Mouse (Mus musculus) Muller cell, postnatal 12 days (primary cell): ENCODE results near the gene Gm14139.
"Not testable (repeated sequence)": the region's sequence is repeated elsewhere in the genome, so short reads cannot be mapped to it uniquely, and the experiment has no call there.

ENCODE experiments used
- DNase-seq: peaks from one replicate; pipeline ENCODE4 v3.0.0-alpha.2; 2015; ENCODE audit errors: inconsistent ontology term

Gm14139 gene

DNA sequence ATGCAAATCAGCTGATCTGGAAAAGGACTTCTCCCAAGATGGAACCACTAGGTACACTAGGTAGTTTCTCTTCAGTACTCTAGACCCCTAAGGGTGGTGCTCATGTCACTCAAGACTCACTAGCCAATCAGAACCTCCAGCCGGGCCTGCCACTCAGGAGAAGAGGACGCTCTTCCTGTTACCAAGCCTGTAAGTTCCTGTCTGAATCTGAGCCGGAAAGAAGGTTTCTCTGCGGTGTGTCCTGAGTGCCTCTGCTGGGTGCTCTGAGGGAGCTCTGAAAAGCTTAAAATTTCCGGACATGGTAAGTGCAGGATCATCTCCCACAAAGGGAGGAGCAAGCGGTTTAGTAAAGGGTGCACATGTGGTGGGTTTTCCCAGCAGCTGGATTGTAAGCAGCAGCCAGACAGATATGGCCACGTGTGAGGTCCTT is at the start of gene Gm14139:
Gm14139 (plus strand) TSS at position 186 of the 430 bp plus-strand sequence.
- not testable (repeated sequence) for DNase-seq

DNA sequence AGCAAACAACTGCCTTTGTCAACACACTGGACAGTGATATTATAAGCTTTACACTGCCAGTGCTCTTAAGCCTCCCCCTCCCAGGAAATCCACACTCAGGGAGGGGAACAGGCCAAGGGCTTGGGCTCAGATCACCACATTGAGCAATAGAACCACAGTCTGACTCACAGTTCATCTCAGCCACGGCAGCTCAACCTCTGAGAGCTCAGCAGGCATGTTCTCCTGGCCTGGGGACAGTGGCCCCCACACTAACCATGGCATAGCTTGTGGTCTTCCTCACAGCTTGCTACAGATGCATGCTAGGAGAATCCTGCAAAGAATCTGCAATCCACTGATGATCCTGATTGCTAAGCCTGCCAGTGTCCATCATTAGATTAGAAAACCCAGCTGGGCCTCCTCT is 49.6 kb upstream of the Gm14139 start:
- peak; percentile 69 for DNase-seq

- no peak for DNase-seq
Observed at GRCm38 (mm10) chr2:150132773-150133172, 48.8 kb upstream of the Gm14139 start.

DNA sequence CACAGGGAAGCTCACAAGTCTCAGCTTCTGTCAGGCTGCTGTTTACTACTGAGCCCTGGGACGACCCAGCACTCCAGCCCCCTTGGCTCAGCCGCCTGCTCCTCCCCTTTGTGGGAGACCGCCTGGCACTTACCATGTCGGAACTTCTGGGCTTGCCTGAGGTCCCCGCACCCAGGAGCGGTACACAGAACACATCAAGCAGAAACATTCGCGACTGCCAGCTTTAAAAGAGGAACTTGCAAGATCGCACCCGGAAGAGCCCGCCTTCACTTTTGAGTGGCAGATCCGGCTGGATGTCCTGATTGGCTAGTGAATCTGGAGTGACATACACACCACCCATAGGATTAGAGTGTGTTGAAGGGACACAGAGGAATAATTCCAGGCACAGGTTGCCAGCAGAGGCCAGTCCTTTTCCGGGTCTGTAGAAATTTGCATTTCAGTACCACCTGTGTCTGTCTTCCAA is 45.1 kb upstream of the Gm14139 start, which contains the start of gene Zfp120:
Zfp120 (minus strand) TSS at position 274 of the 463 bp plus-strand sequence.
- peak; percentile 93 for DNase-seq

- no peak for DNase-seq
Observed at GRCm38 (mm10) chr2:150166703-150167102, 14.9 kb upstream of the Gm14139 start.

DNA sequence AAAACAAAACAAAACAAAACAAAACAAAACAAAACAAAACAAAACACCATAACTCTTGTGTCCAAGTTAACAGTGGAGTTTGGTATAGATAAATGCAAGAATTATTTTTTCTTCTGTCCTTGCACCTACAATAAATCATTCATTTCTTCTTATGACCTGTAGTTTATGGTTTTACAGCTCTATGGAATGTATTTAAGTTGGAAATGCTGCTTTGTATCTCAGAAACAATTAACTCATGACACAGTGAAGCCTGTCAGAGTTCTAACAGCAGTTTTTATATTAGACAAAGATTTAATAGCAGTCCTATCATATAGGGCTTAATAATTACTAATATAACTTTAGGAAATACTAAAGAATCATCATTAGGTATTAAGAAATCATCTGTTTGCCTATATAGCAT is 7.7 kb upstream of the Gm14139 start:
- DNase-seq: no peak

- DNase-seq: not testable (repeated sequence)
Observed at GRCm38 (mm10) chr2:150179579-150179978, 2.0 kb upstream of the Gm14139 start, which contains the start of gene Gm10770. Gm10770 (minus strand) TSS chr2:150179679.

DNA sequence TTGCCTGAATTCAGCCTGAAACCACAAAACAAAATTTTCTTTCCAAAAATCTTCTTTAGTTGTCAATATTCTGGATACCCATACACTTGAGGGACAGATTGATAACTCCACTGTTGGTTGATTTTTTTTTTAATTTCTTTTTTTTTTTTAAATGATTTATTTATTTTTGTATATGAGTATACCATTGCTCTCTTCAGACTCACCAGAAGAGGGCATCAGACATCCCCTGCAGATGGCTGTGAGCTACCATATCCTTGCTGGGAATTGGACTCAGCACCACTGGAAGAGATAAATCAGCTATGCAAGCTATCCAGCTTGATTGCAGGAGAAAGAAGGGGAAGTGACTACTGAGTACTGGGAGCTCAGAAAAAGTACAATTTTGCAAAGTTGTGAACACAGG is 509 bp upstream of the Gm14139 start:
- DNase-seq: not testable (repeated sequence)

DNA sequence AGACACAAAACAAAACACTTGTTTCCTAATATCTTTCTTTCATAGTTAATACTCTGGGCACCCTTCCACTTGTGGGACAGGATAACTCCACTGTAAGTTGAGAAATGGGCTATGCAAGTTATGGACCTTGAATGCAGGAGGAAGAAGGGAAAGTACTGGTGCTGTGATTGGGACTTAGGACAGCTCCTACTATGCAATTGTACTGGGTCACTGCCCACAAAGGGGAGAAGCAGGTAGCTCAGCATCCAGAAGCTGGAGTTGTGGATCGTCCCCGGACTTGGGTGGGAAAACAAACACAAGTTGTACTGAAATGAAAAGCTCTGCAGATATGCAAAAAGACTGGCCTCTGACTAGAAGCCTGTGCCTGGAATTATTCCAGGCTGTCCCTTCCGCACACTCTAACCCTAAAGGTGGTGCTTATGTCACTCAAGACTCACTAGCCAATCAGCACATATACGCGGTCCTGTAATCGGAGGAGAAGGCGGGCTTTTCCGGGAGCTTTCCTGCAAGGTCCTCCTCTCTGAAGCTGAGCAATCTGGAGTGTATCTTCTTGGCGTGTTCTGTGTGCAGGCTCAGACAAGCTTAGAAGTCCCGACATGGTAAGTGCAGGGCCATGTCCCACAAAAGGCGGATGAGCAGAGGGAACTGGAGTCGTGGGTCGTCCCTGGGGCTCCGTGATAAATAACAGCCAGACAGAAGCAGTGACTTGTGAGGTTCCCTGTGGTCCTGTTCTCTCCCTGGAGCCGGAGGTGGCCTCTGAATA is 36.2 kb downstream of the Gm14139 start, which contains the start of gene Zfp937:
Zfp937 (plus strand) TSS at position 474 of the 763 bp plus-strand sequence.
- DNase-seq: peak; percentile 57

DNA sequence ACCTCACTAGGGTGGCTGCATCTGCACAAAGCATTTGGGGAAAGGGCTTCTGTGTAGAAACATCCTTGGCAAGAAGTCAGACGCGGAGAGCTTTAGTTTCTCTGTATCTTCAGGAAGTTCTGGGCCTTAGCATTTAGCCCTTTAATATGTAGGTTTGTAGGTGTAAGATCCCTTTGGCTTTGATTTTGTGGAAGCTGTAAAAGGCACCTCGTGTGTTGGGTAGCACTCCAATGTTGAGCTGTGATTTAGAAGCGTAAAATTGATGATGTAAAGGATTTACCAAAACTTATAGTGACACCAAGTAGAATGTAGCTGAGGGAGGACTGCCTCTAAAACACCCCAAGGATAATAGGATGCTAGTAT is 36.8 kb downstream of the Gm14139 start:
- DNase-seq: not testable (repeated sequence)

DNA sequence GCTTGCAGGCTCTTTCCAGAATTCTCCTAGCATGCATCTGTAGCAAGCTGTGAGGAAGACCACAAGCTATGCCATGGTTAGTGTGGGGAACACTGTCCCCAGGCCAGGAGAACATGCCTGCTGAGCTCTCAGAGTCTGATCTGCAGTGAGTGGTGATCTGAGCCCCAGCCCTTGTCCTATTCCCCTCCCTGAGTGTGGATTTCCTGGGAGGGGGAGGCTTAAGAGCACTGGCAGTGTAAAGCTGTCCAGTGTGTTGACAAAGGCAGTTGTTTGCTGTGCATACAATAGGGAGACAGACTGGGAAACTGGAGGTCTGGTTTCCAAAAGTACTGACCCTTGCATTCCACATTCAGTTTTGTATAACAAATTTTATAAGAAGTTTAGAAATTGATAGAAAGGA is 41.7 kb downstream of the Gm14139 start:
- not testable (repeated sequence) for DNase-seq
